Mouse (Mus musculus): ENCODE data around the gene Slc15a1.

DNA sequence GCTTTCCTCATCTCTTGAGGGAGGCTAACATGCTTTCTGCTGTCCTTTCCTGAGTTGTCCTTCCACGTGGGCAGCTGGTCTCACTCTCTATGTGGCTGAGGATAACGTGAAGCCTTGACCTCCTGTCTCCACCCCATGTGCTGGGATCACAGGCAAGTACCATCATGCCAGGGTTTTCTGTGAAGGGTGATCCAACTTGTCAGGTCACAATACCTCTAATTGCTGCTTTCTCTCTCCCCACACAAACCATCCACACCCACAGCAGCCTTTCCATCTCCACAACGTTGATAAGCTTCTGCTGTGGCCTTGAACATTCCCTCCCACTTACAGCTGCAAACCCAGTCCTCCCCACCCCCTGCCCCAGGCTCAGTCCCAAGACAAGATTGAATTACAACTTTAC lies 51.9 kb downstream of the Slc15a1 start:
- TF ChIP-seq CTCF (IDR thresholded peaks at IDR 0.05; ENCODE audit: borderline replicate concordance, control insufficient read depth, extremely low read depth, insufficient read depth, low read length, poor library complexity): no peak
- no peak for TF ChIP-seq POLR2A (IDR thresholded peaks at IDR 0.05; ENCODE audit: control insufficient read depth, extremely low read depth, insufficient read depth, low read length, poor library complexity)

All from thymus, adult 2 months (tissue).